ENCODE assay signal across 8 mouse cellular contexts in the genomic region with DNA sequence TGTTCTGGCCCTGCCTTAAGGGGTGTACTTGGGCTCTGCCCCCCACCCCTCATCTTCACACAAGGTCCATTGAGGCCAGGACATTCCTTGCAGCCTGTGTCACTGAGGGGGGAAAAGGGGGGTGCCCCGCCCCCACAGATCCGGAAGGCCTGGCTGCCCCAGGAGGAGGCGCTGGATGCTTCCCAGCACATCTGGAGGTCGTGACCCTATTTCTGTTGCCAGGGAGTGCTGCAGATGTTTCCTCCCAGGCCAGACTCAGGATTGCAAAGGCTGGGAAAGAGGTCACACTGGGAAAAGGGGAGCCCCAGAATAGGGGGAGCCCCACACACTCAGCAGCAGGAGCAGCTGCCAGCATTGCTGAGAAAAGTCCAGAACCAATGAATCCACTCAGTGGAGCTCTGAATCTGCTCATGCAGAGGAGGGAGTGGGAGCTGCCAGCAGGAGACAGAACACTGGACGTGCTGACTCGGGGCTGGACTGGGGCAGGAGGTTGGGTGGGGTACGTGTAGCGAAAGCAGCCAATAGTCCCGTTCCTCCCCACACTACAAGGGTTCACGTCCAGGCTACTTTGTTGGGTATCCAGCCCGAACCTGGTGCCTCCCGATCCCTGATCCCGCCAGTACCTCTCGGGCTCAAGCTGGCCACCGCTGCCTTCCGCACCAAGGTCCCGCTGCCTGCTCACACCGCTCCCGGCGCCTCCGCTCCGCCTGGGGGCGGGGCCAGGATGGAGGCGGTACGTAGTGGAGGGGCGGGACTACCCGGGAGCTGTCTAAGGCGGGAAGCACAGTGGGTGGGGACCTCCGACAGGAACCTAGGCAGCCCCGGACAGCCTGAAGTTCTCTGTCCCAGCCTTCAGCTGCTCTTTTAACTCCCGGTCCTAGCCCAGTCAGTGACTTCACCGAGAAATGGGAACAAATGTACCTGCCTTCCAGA. TPM values are rescaled to one million over a fixed set of nuclear protein-coding genes. Genes with fewer than 3 reads are reported as not detected.
DNase-seq lines count a peak whose midpoint lies in the region; ATAC-seq and TF ChIP-seq lines count a peak whose summit lies in the region.

Gene Sipa1, minus strand, starts transcription at position 727 of the 933 bp plus-strand sequence.

- peaks cover 1 to 34% of the 10 kb centered on the region in 2 experiments; a peak in 3 of 4 replicates for H3K4me1 ChIP-seq in MEL (ENCODE audit: control insufficient read depth in 1 of 2, insufficient read depth in 2 of 2, low read length in 2 of 2)
- peaks cover 9% of the 10 kb centered on the region for H3K4me1 ChIP-seq in forebrain, embryonic 16.5 days (replicated peaks; ENCODE audit: control insufficient read depth, insufficient read depth, low read length)
- peaks cover 40% of the 10 kb centered on the region for H3K4me1 ChIP-seq in liver, postnatal 0 days (ENCODE audit: insufficient read depth)
- H3K4me1 ChIP-seq in neural tube, embryonic 13.5 days (replicated peaks), result peaks cover 20% of the 10 kb centered on the region

- TF ChIP-seq CTCF in MEL (IDR thresholded peaks at IDR 0.05 in 2 of 3, conservative IDR thresholded peaks at IDR 0.05 in 1 of 3; ENCODE audit: control insufficient read depth in 1 of 3, insufficient read depth in 1 of 3, low read depth in 2 of 3, low read length in 3 of 3, poor library complexity in 1 of 3, severe bottlenecking in 1 of 3), result no peak
- TF ChIP-seq CTCF in liver, postnatal 0 days (IDR thresholded peaks at IDR 0.05; ENCODE audit: low read depth), result peak; percentile 30

- no peaks in the 10 kb centered on the region; the same call in 1 of the 2 replicates for H3K79me2 ChIP-seq in MEL (ENCODE audit: control insufficient read depth, insufficient read depth, low read length, poor library complexity)

- WGBS in forebrain, embryonic 16.5 days, result 2% methylated on average over 31 of the region's 32 CpGs
- WGBS in liver, postnatal 0 days (ENCODE audit: insufficient replicate concordance), result under 1% methylated on average over 32 of the region's 32 CpGs
- WGBS in neural tube, embryonic 13.5 days, result 2% methylated on average over 32 of the region's 32 CpGs

- intact Hi-C loops in heart, postnatal 25 days (cut with DNase I), result loop anchor here (2.0 to 5.0 kb wide), 2 partner anchors 26 to 51 kb away; partner anchors contain the start of genes Kat5 and Rela

- peak within 1 kb of the TSS; percentile 74 for H3K9ac ChIP-seq in MEL (ENCODE audit: control insufficient read depth, low read depth, low read length, poor library complexity, severe bottlenecking)
- peak within 1 kb of the TSS; percentile 51 for H3K9ac ChIP-seq in forebrain, embryonic 16.5 days (replicated peaks; ENCODE audit: low read depth, low read length)
- H3K9ac ChIP-seq in liver, postnatal 0 days (replicated peaks), result peak within 1 kb of the TSS; percentile 60
- peak within 1 kb of the TSS; percentile 63 for H3K9ac ChIP-seq in neural tube, embryonic 13.5 days

- peak; percentile 92 for ATAC-seq in forebrain, embryonic 16.5 days
- ATAC-seq in liver, postnatal 0 days, result peak; percentile 87
- ATAC-seq in neural tube, embryonic 13.5 days (ENCODE audit: low read depth), result peak; percentile 87

- peak; percentile 95 for DNase-seq in MEL (ENCODE audit: low read depth, low spot score)
- DNase-seq in cerebellum, adult 18-20 months, result peak; percentile 67 to 71
- DNase-seq in heart, postnatal 25 days (ENCODE audit: low spot score), result peak; percentile 95
- DNase-seq in layer of hippocampus, adult 11-12 months (ENCODE audit: low spot score), result peak; percentile 82
- peak; percentile 97 for DNase-seq in liver, postnatal 0 days
- DNase-seq in testis, postnatal 10 days (ENCODE audit: low spot score), result peak; percentile 96

- TF ChIP-seq RAD21 in MEL (IDR thresholded peaks at IDR 0.05; ENCODE audit: low read depth, low read length), result no peak

- H3K27me3 ChIP-seq in MEL (ENCODE audit: control insufficient read depth in 1 of 2, insufficient read depth in 2 of 2, low read length in 2 of 2), result no peaks in the 10 kb centered on the region
- no peaks in the 10 kb centered on the region for H3K27me3 ChIP-seq in forebrain, embryonic 16.5 days (replicated peaks; ENCODE audit: control insufficient read depth, insufficient read depth, low read length)
- no peaks in the 10 kb centered on the region for H3K27me3 ChIP-seq in liver, postnatal 0 days (ENCODE audit: insufficient read depth, low read length)
- no peaks in the 10 kb centered on the region for H3K27me3 ChIP-seq in neural tube, embryonic 13.5 days

- H3K9me3 ChIP-seq in MEL (replicated peaks; ENCODE audit: insufficient read depth, low read length), result no peaks in the 10 kb centered on the region
- H3K9me3 ChIP-seq in forebrain, embryonic 16.5 days (ENCODE audit: control insufficient read depth, low read length), result no peaks in the 10 kb centered on the region
- no peaks in the 10 kb centered on the region for H3K9me3 ChIP-seq in liver, postnatal 0 days (ENCODE audit: low read length)
- no peaks in the 10 kb centered on the region for H3K9me3 ChIP-seq in neural tube, embryonic 13.5 days

- H3K4me2 ChIP-seq in forebrain, embryonic 16.5 days (ENCODE audit: low read length), result peak within 1 kb of the TSS; percentile 51
- peak within 1 kb of the TSS; percentile 80 for H3K4me2 ChIP-seq in liver, postnatal 0 days (ENCODE audit: low read depth, low read length)
- peak within 1 kb of the TSS; percentile 55 for H3K4me2 ChIP-seq in neural tube, embryonic 13.5 days

- no peak for TF ChIP-seq EP300 in MEL (IDR thresholded peaks at IDR 0.05; ENCODE audit: low read depth in 1 of 2, low read length in 2 of 2)
- no peak; the same call in 1 of the 2 replicates for TF ChIP-seq EP300 in liver, postnatal 0 days (IDR thresholded peaks at IDR 0.05; ENCODE audit: low read depth)

- H3K36me3 ChIP-seq in MEL (ENCODE audit: control insufficient read depth in 1 of 2, insufficient read depth in 2 of 2, low read length in 2 of 2), result peaks cover 0 to 21% of the 10 kb centered on the region in 2 experiments; a peak in 2 of 4 replicates
- peaks cover 10% of the 10 kb centered on the region; the same call in 1 of the 2 replicates for H3K36me3 ChIP-seq in forebrain, embryonic 16.5 days (ENCODE audit: control insufficient read depth, insufficient read depth)
- peaks cover 20% of the 10 kb centered on the region for H3K36me3 ChIP-seq in liver, postnatal 0 days (replicated peaks; ENCODE audit: insufficient read depth, low read length)
- peaks cover 40% of the 10 kb centered on the region for H3K36me3 ChIP-seq in neural tube, embryonic 13.5 days

- peak within 1 kb of the TSS; percentile 65 to 69 for H3K4me3 ChIP-seq in MEL (ENCODE audit: control insufficient read depth in 1 of 2, insufficient read depth in 1 of 2, low read depth in 2 of 2, low read length in 2 of 2)
- H3K4me3 ChIP-seq in forebrain, embryonic 16.5 days (replicated peaks; ENCODE audit: low read length), result peak within 1 kb of the TSS; percentile 39
- peak within 1 kb of the TSS; percentile 54 for H3K4me3 ChIP-seq in liver, postnatal 0 days (ENCODE audit: low read depth, low read length)
- H3K4me3 ChIP-seq in neural tube, embryonic 13.5 days, result peak within 1 kb of the TSS; percentile 42

- TF ChIP-seq POLR2A in MEL (IDR thresholded peaks at IDR 0.05; ENCODE audit: control insufficient read depth in 1 of 2, insufficient read depth in 1 of 2, low read depth in 1 of 2, low read length in 2 of 2, poor library complexity in 1 of 2), result peak; percentile 58 to 78; a peak in 2 of 4 replicates

- peak within 1 kb of the TSS; percentile 90 for H3K27ac ChIP-seq in MEL (ENCODE audit: control insufficient read depth, low read depth, low read length)
- H3K27ac ChIP-seq in forebrain, embryonic 16.5 days (ENCODE audit: low read length), result no peak within 1 kb of the TSS
- H3K27ac ChIP-seq in liver, postnatal 0 days (ENCODE audit: low read depth), result peak within 1 kb of the TSS; percentile 84
- H3K27ac ChIP-seq in neural tube, embryonic 13.5 days (replicated peaks), result peak within 1 kb of the TSS; percentile 76

TF ChIP-seq in MEL, 35 proteins besides CTCF, POLR2A, EP300 and RAD21 (continues in another document):
- TF ChIP-seq POLR2AphosphoS2 (IDR thresholded peaks at IDR 0.05; ENCODE audit: low read length), result peak; percentile 91
- TF ChIP-seq KAT2A (conservative IDR thresholded peaks at IDR 0.05; ENCODE audit: low read depth, low read length), result no peak
- TF ChIP-seq USF2 (IDR thresholded peaks at IDR 0.05; ENCODE audit: borderline replicate concordance in 1 of 2, insufficient read depth in 1 of 2, low read depth in 1 of 2, low read length in 2 of 2), result no peak
- TF ChIP-seq UBTF (IDR thresholded peaks at IDR 0.05; ENCODE audit: borderline replicate concordance, insufficient read depth, low read depth, low read length), result no peak
- TF ChIP-seq CHD1 (IDR thresholded peaks at IDR 0.05; ENCODE audit: low read depth, low read length), result no peak
- TF ChIP-seq SIN3A (IDR thresholded peaks at IDR 0.05; ENCODE audit: low read length), result peak; percentile 29; the same call in 1 of the 2 replicates
- TF ChIP-seq E2F4 (IDR thresholded peaks at IDR 0.05; ENCODE audit: borderline replicate concordance, low read depth, low read length), result peak; percentile 34; the same call in 1 of the 2 replicates
- TF ChIP-seq MEF2A (IDR thresholded peaks at IDR 0.05; ENCODE audit: extremely low read depth, insufficient replicate concordance, low read depth, low read length, poor library complexity, severe bottlenecking), result no peak
- no peak for TF ChIP-seq ZNF384 (IDR thresholded peaks at IDR 0.05; ENCODE audit: low read depth, low read length)
- no peak for TF ChIP-seq ZKSCAN1 (IDR thresholded peaks at IDR 0.05; ENCODE audit: low read depth, low read length)
- no peak for TF ChIP-seq NRF1 (IDR thresholded peaks at IDR 0.05; ENCODE audit: insufficient read depth, low read depth, low read length, poor library complexity, severe bottlenecking)
- no peak for TF ChIP-seq GATA1 (IDR thresholded peaks at IDR 0.05; ENCODE audit: low read depth, low read length)
- no peak for TF ChIP-seq MYB (IDR thresholded peaks at IDR 0.05; ENCODE audit: low read depth, low read length)
- TF ChIP-seq RCOR1 (IDR thresholded peaks at IDR 0.05; ENCODE audit: low read depth, low read length), result no peak
- no peak for TF ChIP-seq POLR2AphosphoS5 (IDR thresholded peaks at IDR 0.05; ENCODE audit: borderline replicate concordance, low read depth, low read length)
- TF ChIP-seq TAL1 (IDR thresholded peaks at IDR 0.05; ENCODE audit: low read length), result no peak
- peak; percentile 8; the same call in 1 of the 2 replicates for TF ChIP-seq TCF12 (IDR thresholded peaks at IDR 0.05; ENCODE audit: low read depth, low read length)

RNA-seq across cellular contexts. Expression of gene Sipa1, which starts in this region (rescaled TPM):
- total RNA-seq in MEL (2012; rRNA removed), result 6.2 and 7.6 TPM in 2 replicates
- polyA plus RNA-seq in MEL (2012; ENCODE audit: insufficient read depth in 1 of 2, insufficient read length in 2 of 2, low read depth in 1 of 2, low replicate concordance in 2 of 2, missing spikeins in 1 of 2), result 10 to 100 TPM in 1 of 2 experiments, not detected in 1; 15.5 TPM
- 14.3 and 15.1 TPM in 2 replicates for polyA plus RNA-seq in forebrain, embryonic 16.5 days (2015; fragmentation: Nextera tagmentation; extraction: Ambion mirVana)
- 10 to 100 TPM; 23.3 to 31.3 TPM for total RNA-seq in heart, postnatal 25 days (2021)
- polyA plus RNA-seq in liver, postnatal 0 days (2015; fragmentation: Nextera tagmentation; extraction: Ambion mirVana), result 14.1 and 15.3 TPM in 2 replicates
- 19.1 and 19.8 TPM in 2 replicates for polyA plus RNA-seq in neural tube, embryonic 13.5 days (2015; fragmentation: Nextera tagmentation; extraction: Ambion mirVana)
